12 mouse cellular contexts compared by ENCODE assay signal in genomic region chr4:57733445-57733844, GRCm38 (mm10). TPM values are rescaled to one million over a fixed set of nuclear protein-coding genes. Genes with fewer than 3 reads are reported as not detected.
DNase-seq lines count a peak whose midpoint lies in the region; ATAC-seq and TF ChIP-seq lines count a peak whose summit lies in the region.
"Had no signal": no experiment of that assay in that cellular context is flagged by ENCODE, and none has a peak within 500 bp of the region (broad histone marks: within the 10 kb centered on the region; RNA-seq: fewer than 3 reads in every experiment).

No protein-coding gene starts in this region.

- peaks cover 30% of the 10 kb centered on the region for H3K36me3 ChIP-seq in heart, embryonic 12.5 days
- H3K36me3 ChIP-seq in heart, embryonic 11.5 days (ENCODE audit: control insufficient read depth, insufficient read depth, low read length), result peaks cover 3% of the 10 kb centered on the region; the same call in 1 of the 2 replicates
- H3K36me3 ChIP-seq in lung, embryonic 14.5 days (ENCODE audit: insufficient read depth), result no peaks in the 10 kb centered on the region
- H3K36me3 ChIP-seq: kidney, embryonic 15.5 days; neural tube, embryonic 15.5 days had no signal

- H3K4me3 ChIP-seq in heart, embryonic 12.5 days, result no peak overlapping the region
- no peak overlapping the region for H3K4me3 ChIP-seq in heart, embryonic 11.5 days (ENCODE audit: low read depth, low read length)
- no peak overlapping the region for H3K4me3 ChIP-seq in lung, embryonic 14.5 days (ENCODE audit: low read depth, low read length)
- H3K4me3 ChIP-seq: kidney, embryonic 15.5 days; left cerebral cortex, adult 2 months; neural tube, embryonic 15.5 days had no signal

- no peak for TF ChIP-seq CTCF in lung, embryonic 14.5 days (IDR thresholded peaks at IDR 0.05; ENCODE audit: low read depth)

- H3K9me3 ChIP-seq in heart, embryonic 12.5 days (replicated peaks), result peaks cover 6% of the 10 kb centered on the region; the same call in 1 of the 2 replicates
- H3K9me3 ChIP-seq in heart, embryonic 11.5 days (replicated peaks; ENCODE audit: control insufficient read depth, low read length), result no peaks in the 10 kb centered on the region
- H3K9me3 ChIP-seq in lung, embryonic 14.5 days (ENCODE audit: low read depth, low read length), result no peaks in the 10 kb centered on the region
- H3K9me3 ChIP-seq: kidney, embryonic 15.5 days; neural tube, embryonic 15.5 days had no signal

- H3K4me1 ChIP-seq in heart, embryonic 12.5 days (replicated peaks), result peaks cover 27% of the 10 kb centered on the region
- 0 out of 2 replicates have a peak, but pooled peaks cover 3% of the 10 kb centered on the region for H3K4me1 ChIP-seq in heart, embryonic 11.5 days (ENCODE audit: control insufficient read depth, insufficient read depth, low read length)
- H3K4me1 ChIP-seq in lung, embryonic 14.5 days (ENCODE audit: insufficient read depth), result no peaks in the 10 kb centered on the region
- H3K4me1 ChIP-seq: kidney, embryonic 15.5 days; neural tube, embryonic 15.5 days had no signal

- H3K4me2 ChIP-seq in heart, embryonic 12.5 days, result no peak overlapping the region
- no peak overlapping the region for H3K4me2 ChIP-seq in heart, embryonic 11.5 days
- no peak overlapping the region for H3K4me2 ChIP-seq in lung, embryonic 14.5 days
- H3K4me2 ChIP-seq: kidney, embryonic 15.5 days; neural tube, embryonic 15.5 days had no signal

- 55% methylated on average over 3 of the region's 3 CpGs for WGBS in heart, embryonic 12.5 days
- 60% methylated on average over 3 of the region's 3 CpGs for WGBS in heart, embryonic 11.5 days (ENCODE audit: insufficient replicate concordance)
- WGBS in lung, embryonic 14.5 days, result 64% methylated on average over 3 of the region's 3 CpGs

- no peak for ATAC-seq in heart, embryonic 12.5 days (ENCODE audit: insufficient number of reproducible peaks, low FRiP score)
- ATAC-seq in heart, embryonic 11.5 days (replicated peaks; ENCODE audit: insufficient number of reproducible peaks, low FRiP score, low TSS enrichment), result no peak
- no peak for ATAC-seq in lung, embryonic 14.5 days (ENCODE audit: insufficient read depth)

- no peak overlapping the region for H3K9ac ChIP-seq in heart, embryonic 12.5 days
- no peak overlapping the region for H3K9ac ChIP-seq in heart, embryonic 11.5 days (ENCODE audit: low read depth, low read length)
- H3K9ac ChIP-seq in lung, embryonic 14.5 days, result no peak overlapping the region
- H3K9ac ChIP-seq: kidney, embryonic 15.5 days; neural tube, embryonic 15.5 days had no signal

- intact Hi-C loops in gastrocnemius, postnatal 14 days (cut with DNase I; ENCODE audit: low total_unique reads), result no loop called here

- H3K27me3 ChIP-seq in heart, embryonic 12.5 days (replicated peaks), result no peaks in the 10 kb centered on the region
- H3K27me3 ChIP-seq in heart, embryonic 11.5 days (ENCODE audit: control insufficient read depth, insufficient read depth, low read length), result no peaks in the 10 kb centered on the region
- H3K27me3 ChIP-seq in lung, embryonic 14.5 days (ENCODE audit: insufficient read depth, low read length), result no peaks in the 10 kb centered on the region
- H3K27me3 ChIP-seq: kidney, embryonic 15.5 days; neural tube, embryonic 15.5 days had no signal

- 0 out of 2 replicates have a peak overlapping the region, but pooled peaks have one; percentile 6 for H3K27ac ChIP-seq in heart, embryonic 12.5 days (ENCODE audit: poor library complexity, severe bottlenecking)
- no peak overlapping the region for H3K27ac ChIP-seq in heart, embryonic 11.5 days (ENCODE audit: low read depth, low read length)
- no peak overlapping the region for H3K27ac ChIP-seq in lung, embryonic 14.5 days (ENCODE audit: low read depth)
- H3K27ac ChIP-seq: kidney, embryonic 15.5 days; left cerebral cortex, adult 2 months; neural tube, embryonic 15.5 days had no signal

- peak; percentile 73 for DNase-seq in lung, embryonic 14.5 days
- DNase-seq in lung, postnatal 14 days, result no peak
- DNase-seq in adrenal gland, postnatal 36 days, result peak; percentile 69 to 73
- DNase-seq in layer of hippocampus, adult 9-11 months, result peak; percentile 72
- DNase-seq in gastrocnemius, postnatal 14 days, result no peak
- no peak for DNase-seq in embryo, embryonic 11 days
- DNase-seq: lung, postnatal 36 days had no signal

RNA-seq across cellular contexts. Expression of gene Akap2, which starts 16.0 kb away (rescaled TPM):
- 50.1 and 50.3 TPM in 2 replicates for polyA plus RNA-seq in heart, embryonic 12.5 days (2016; fragmentation: Nextera tagmentation; extraction: Ambion mirVana)
- polyA plus RNA-seq in heart, embryonic 11.5 days (2014; fragmentation: Nextera tagmentation; extraction: Ambion mirVana), result 43.4 and 45.9 TPM in 2 replicates
- 51.9 and 52.6 TPM in 2 replicates for polyA plus RNA-seq in lung, embryonic 14.5 days (2014; fragmentation: Nextera tagmentation; extraction: Ambion mirVana)
- 100 to 1,000 TPM; 156 to 161 TPM for total RNA-seq in adrenal gland, postnatal 36 days (2021)
- 10 to 100 TPM; 36.1 to 37.1 TPM for total RNA-seq in gastrocnemius, postnatal 14 days (2021)

Comparison
In these comparisons a context has a peak if more than half of its experiments do, and no peak if none do; other contexts are left out.
1. DNase-seq: peak in lung, embryonic 14.5 days (single experiment), adrenal gland, postnatal 36 days (2 of 2) and layer of hippocampus, adult 9-11 months (single experiment); none in lung, postnatal 14 days (single experiment), gastrocnemius, postnatal 14 days (single experiment) and embryo, embryonic 11 days (single experiment).